Comparison of ENCODE assay signal across 8 mouse cellular contexts in genomic region chr2:92375099-92375623, GRCm38 (mm10). TPM values are rescaled to one million over a fixed set of nuclear protein-coding genes. Genes with fewer than 3 reads are reported as not detected.
A peak's percentile ranks its signal among the peaks of the same experiment; 100 is the strongest.
DNase-seq lines count a peak whose midpoint lies in the region; ATAC-seq lines count a peak whose summit lies in the region.

No protein-coding gene starts in this region.

- peaks cover 36% of the 10 kb centered on the region for H3K4me1 ChIP-seq in heart, embryonic 10.5 days
- H3K4me1 ChIP-seq in kidney, embryonic 15.5 days, result peaks cover 57% of the 10 kb centered on the region

- H3K4me2 ChIP-seq in kidney, embryonic 15.5 days, result peak overlapping the region; percentile 83

- peak; percentile 92 to 94 for DNase-seq in B cell, adult 2 months
- DNase-seq in brain, adult 2 months (ENCODE audit: low read depth, low spot score), result peak; percentile 99
- peak; percentile 99 for DNase-seq in heart, embryonic 10.5 days (ENCODE audit: low spot score)
- peak; percentile 94 for DNase-seq in liver
- peak; percentile 91 to 94 for DNase-seq in spleen, postnatal 4 days (ENCODE audit: low spot score in 2 of 2)

- H3K27me3 ChIP-seq in heart, embryonic 10.5 days (ENCODE audit: insufficient read depth, poor library complexity, severe bottlenecking), result peaks cover 38% of the 10 kb centered on the region
- H3K27me3 ChIP-seq in kidney, embryonic 15.5 days, result peaks cover 21% of the 10 kb centered on the region

- peaks cover 29% of the 10 kb centered on the region for H3K36me3 ChIP-seq in heart, embryonic 10.5 days
- H3K36me3 ChIP-seq in kidney, embryonic 15.5 days, result peaks cover 32% of the 10 kb centered on the region

- H3K9me3 ChIP-seq in heart, embryonic 10.5 days, result no peaks in the 10 kb centered on the region
- no peaks in the 10 kb centered on the region for H3K9me3 ChIP-seq in kidney, embryonic 15.5 days (replicated peaks)

- peak overlapping the region; percentile 83 for H3K27ac ChIP-seq in heart, embryonic 10.5 days
- H3K27ac ChIP-seq in kidney, embryonic 15.5 days, result peak overlapping the region; percentile 97

- under 1% methylated on average over 29 of the region's 29 CpGs for WGBS in heart, embryonic 10.5 days
- WGBS in kidney, embryonic 15.5 days, result under 1% methylated on average over 29 of the region's 29 CpGs

- peak overlapping the region; percentile 76 for H3K4me3 ChIP-seq in heart, embryonic 10.5 days
- peak overlapping the region; percentile 60 for H3K4me3 ChIP-seq in kidney, embryonic 15.5 days (replicated peaks)

- H3K9ac ChIP-seq in kidney, embryonic 15.5 days, result peak overlapping the region; percentile 74

- ATAC-seq in erythroblast, adult 5-6 weeks (replicated peaks; ENCODE audit: low FRiP score, poor library complexity, severe bottlenecking), result peak; percentile 94
- ATAC-seq in kidney, embryonic 15.5 days (replicated peaks; ENCODE audit: low FRiP score), result peak; percentile 91
- ATAC-seq in monocyte, adult 5-6 weeks (replicated peaks; ENCODE audit: insufficient number of reproducible peaks, low FRiP score, low TSS enrichment, poor library complexity, severe bottlenecking), result peak; percentile 94

RNA-seq across cellular contexts. Expression of gene Large2, which starts 0.5 kb away (rescaled TPM):
- total RNA-seq in erythroblast, adult 5-6 weeks (2015; ENCODE audit: low replicate concordance), result 4.2 TPM in 1 of 2 replicates, not detected in the other
- total RNA-seq in erythroblast, adult 5-6 weeks (2017; ENCODE audit: low replicate concordance), result not detected in 2 replicates
- 1.6 and 7.0 TPM in 2 replicates for polyA plus RNA-seq in heart, embryonic 10.5 days (2016; fragmentation: Nextera tagmentation; extraction: Ambion mirVana)
- polyA plus RNA-seq in kidney, embryonic 15.5 days (2015; fragmentation: Nextera tagmentation; extraction: Ambion mirVana), result 26.0 and 29.5 TPM in 2 replicates
- not detected in 3 replicates for total RNA-seq in monocyte, adult 5-6 weeks (2017)

RNA-seq across cellular contexts. Expression of gene Pex16, which starts 0.7 kb away (rescaled TPM):
- 0.38 and 2.3 TPM in 2 replicates for total RNA-seq in erythroblast, adult 5-6 weeks (2015; ENCODE audit: low replicate concordance)
- total RNA-seq in erythroblast, adult 5-6 weeks (2017; ENCODE audit: low replicate concordance), result 3.7 and 6.6 TPM in 2 replicates
- polyA plus RNA-seq in heart, embryonic 10.5 days (2016; fragmentation: Nextera tagmentation; extraction: Ambion mirVana), result 19.0 and 19.2 TPM in 2 replicates
- polyA plus RNA-seq in kidney, embryonic 15.5 days (2015; fragmentation: Nextera tagmentation; extraction: Ambion mirVana), result 24.7 and 29.5 TPM in 2 replicates
- total RNA-seq in monocyte, adult 5-6 weeks (2017), result 17.0 to 22.6 TPM (median 20.1 TPM) in 3 replicates

RNA-seq across cellular contexts. Expression of gene 1700029I15Rik, which starts 7.2 kb away (rescaled TPM):
- total RNA-seq in erythroblast, adult 5-6 weeks (2015; ENCODE audit: low replicate concordance), result not detected in 2 replicates
- total RNA-seq in erythroblast, adult 5-6 weeks (2017; ENCODE audit: low replicate concordance), result 0.70 and 4.0 TPM in 2 replicates
- 0.89 and 2.7 TPM in 2 replicates for polyA plus RNA-seq in heart, embryonic 10.5 days (2016; fragmentation: Nextera tagmentation; extraction: Ambion mirVana)
- 3.2 and 3.4 TPM in 2 replicates for polyA plus RNA-seq in kidney, embryonic 15.5 days (2015; fragmentation: Nextera tagmentation; extraction: Ambion mirVana)
- 1.6 to 6.7 TPM (median 4.8 TPM) in 3 replicates for total RNA-seq in monocyte, adult 5-6 weeks (2017)

RNA-seq across cellular contexts. Expression of gene Mapk8ip1, which starts 25.9 kb away (rescaled TPM):
- total RNA-seq in erythroblast, adult 5-6 weeks (2015; ENCODE audit: low replicate concordance), result not detected in 2 replicates
- total RNA-seq in erythroblast, adult 5-6 weeks (2017; ENCODE audit: low replicate concordance), result not detected in 2 replicates
- polyA plus RNA-seq in heart, embryonic 10.5 days (2016; fragmentation: Nextera tagmentation; extraction: Ambion mirVana), result 7.5 and 18.2 TPM in 2 replicates
- 32.1 and 34.9 TPM in 2 replicates for polyA plus RNA-seq in kidney, embryonic 15.5 days (2015; fragmentation: Nextera tagmentation; extraction: Ambion mirVana)
- not detected in 3 replicates for total RNA-seq in monocyte, adult 5-6 weeks (2017)

RNA-seq across cellular contexts. Expression of gene Cry2, which starts 58.7 kb away (rescaled TPM):
- 0.19 and 0.63 TPM in 2 replicates for total RNA-seq in erythroblast, adult 5-6 weeks (2015; ENCODE audit: low replicate concordance)
- 1.3 and 1.5 TPM in 2 replicates for total RNA-seq in erythroblast, adult 5-6 weeks (2017; ENCODE audit: low replicate concordance)
- 21.0 and 23.3 TPM in 2 replicates for polyA plus RNA-seq in heart, embryonic 10.5 days (2016; fragmentation: Nextera tagmentation; extraction: Ambion mirVana)
- 17.7 and 21.3 TPM in 2 replicates for polyA plus RNA-seq in kidney, embryonic 15.5 days (2015; fragmentation: Nextera tagmentation; extraction: Ambion mirVana)
- 4.2 to 10.6 TPM (median 7.3 TPM) in 3 replicates for total RNA-seq in monocyte, adult 5-6 weeks (2017)

Comparison
In these comparisons a context has a peak if more than half of its experiments do, and no peak if none do; other contexts are left out.
1. Peak in every context shown above with its lines: DNase-seq, ATAC-seq, H3K4me3 ChIP-seq and H3K27ac ChIP-seq.